ENCODE assay signal across 14 mouse cellular contexts in genomic region chr7:113059967-113060284, GRCm38 (mm10).
DNase-seq lines count a peak whose midpoint lies in the region; ATAC-seq and TF ChIP-seq lines count a peak whose summit lies in the region.
"Had no signal": no experiment of that assay in that cellular context is flagged by ENCODE, and none has a peak within 500 bp of the region (broad histone marks: within the 10 kb centered on the region; RNA-seq: fewer than 3 reads in every experiment).

No protein-coding gene starts in this region.

- H3K27me3 ChIP-seq in hindbrain, embryonic 10.5 days (ENCODE audit: insufficient read depth, poor library complexity, severe bottlenecking) = no peaks in the 10 kb centered on the region
- no peaks in the 10 kb centered on the region for H3K27me3 ChIP-seq in hindbrain, embryonic 13.5 days
- no peaks in the 10 kb centered on the region for H3K27me3 ChIP-seq in embryonic facial prominence, embryonic 15.5 days
- no peaks in the 10 kb centered on the region for H3K27me3 ChIP-seq in intestine, postnatal 0 days (replicated peaks; ENCODE audit: control insufficient read depth, insufficient read depth, low read length)
- H3K27me3 ChIP-seq: limb, embryonic 13.5 days; neural tube, embryonic 13.5 days; Patski had no signal

- no peak for ATAC-seq in hindbrain, embryonic 13.5 days (ENCODE audit: low FRiP score)
- ATAC-seq in embryonic facial prominence, embryonic 15.5 days (ENCODE audit: insufficient number of reproducible peaks, low FRiP score, low TSS enrichment, low read depth) = no peak
- peak; percentile 55; the same call in 1 of the 2 replicates for ATAC-seq in intestine, postnatal 0 days
- ATAC-seq: CD4-positive, CD25-positive, alpha-beta regulatory T cell, adult 4 months; midbrain, embryonic 16.5 days; Patski had no signal

- no peak overlapping the region for H3K4me3 ChIP-seq in hindbrain, embryonic 10.5 days
- H3K4me3 ChIP-seq in hindbrain, embryonic 13.5 days = no peak overlapping the region
- H3K4me3 ChIP-seq in embryonic facial prominence, embryonic 15.5 days (replicated peaks) = no peak overlapping the region
- H3K4me3 ChIP-seq in intestine, postnatal 0 days (ENCODE audit: low read depth, low read length) = no peak overlapping the region
- H3K4me3 ChIP-seq: limb, embryonic 13.5 days; neural tube, embryonic 13.5 days had no signal

- no peak overlapping the region for H3K4me2 ChIP-seq in hindbrain, embryonic 13.5 days
- no peak overlapping the region for H3K4me2 ChIP-seq in embryonic facial prominence, embryonic 15.5 days (replicated peaks)
- H3K4me2 ChIP-seq in intestine, postnatal 0 days (replicated peaks; ENCODE audit: low read depth) = no peak overlapping the region
- H3K4me2 ChIP-seq: neural tube, embryonic 13.5 days had no signal

- no peaks in the 10 kb centered on the region for H3K9me3 ChIP-seq in hindbrain, embryonic 10.5 days
- no peaks in the 10 kb centered on the region for H3K9me3 ChIP-seq in hindbrain, embryonic 13.5 days
- no peaks in the 10 kb centered on the region for H3K9me3 ChIP-seq in embryonic facial prominence, embryonic 15.5 days (replicated peaks)
- no peaks in the 10 kb centered on the region for H3K9me3 ChIP-seq in intestine, postnatal 0 days (ENCODE audit: control insufficient read depth)
- H3K9me3 ChIP-seq: limb, embryonic 13.5 days; neural tube, embryonic 13.5 days had no signal

- TF ChIP-seq CTCF in intestine, postnatal 0 days (IDR thresholded peaks at IDR 0.05; ENCODE audit: low read depth) = no peak

- intact Hi-C loops in left cerebral cortex, postnatal 25 days (cut with DNase I) = no loop called here
- intact Hi-C loops in left cerebral cortex, postnatal 14 days (cut with DNase I) = no loop called here

- H3K9ac ChIP-seq in hindbrain, embryonic 13.5 days = no peak overlapping the region
- no peak overlapping the region for H3K9ac ChIP-seq in embryonic facial prominence, embryonic 15.5 days
- no peak overlapping the region for H3K9ac ChIP-seq in intestine, postnatal 0 days (ENCODE audit: low read depth, low read length)
- H3K9ac ChIP-seq: forebrain, postnatal 0 days; limb, embryonic 13.5 days; neural tube, embryonic 13.5 days had no signal

- peak overlapping the region; percentile 56; the same call in 1 of the 2 replicates for H3K27ac ChIP-seq in hindbrain, embryonic 10.5 days
- H3K27ac ChIP-seq in hindbrain, embryonic 13.5 days = no peak overlapping the region
- H3K27ac ChIP-seq in embryonic facial prominence, embryonic 15.5 days (replicated peaks) = 0 out of 2 replicates have a peak overlapping the region, but pooled peaks have one; percentile 23
- no peak overlapping the region for H3K27ac ChIP-seq in intestine, postnatal 0 days (ENCODE audit: low read depth, low read length)
- H3K27ac ChIP-seq: neural tube, embryonic 13.5 days had no signal

- WGBS in hindbrain, embryonic 10.5 days = 70% methylated on average over 5 of the region's 5 CpGs
- 69% methylated on average over 5 of the region's 5 CpGs for WGBS in hindbrain, embryonic 13.5 days
- 72% methylated on average over 5 of the region's 5 CpGs for WGBS in embryonic facial prominence, embryonic 15.5 days
- WGBS in intestine, postnatal 0 days = 25% methylated on average over 5 of the region's 5 CpGs

- H3K4me1 ChIP-seq in hindbrain, embryonic 10.5 days (replicated peaks) = peaks cover 10% of the 10 kb centered on the region
- H3K4me1 ChIP-seq in hindbrain, embryonic 13.5 days (replicated peaks) = 0 out of 2 replicates have a peak, but pooled peaks cover 3% of the 10 kb centered on the region
- peaks cover 12% of the 10 kb centered on the region for H3K4me1 ChIP-seq in embryonic facial prominence, embryonic 15.5 days
- 0 out of 2 replicates have a peak, but pooled peaks cover 9% of the 10 kb centered on the region for H3K4me1 ChIP-seq in intestine, postnatal 0 days (replicated peaks; ENCODE audit: control insufficient read depth, insufficient read depth, low read length)

- DNase-seq in hindbrain, embryonic 10.5 days (ENCODE audit: low spot score) = no peak
- peak; percentile 24 for DNase-seq in adrenal gland, postnatal 10 days
- DNase-seq in left cerebral cortex, postnatal 25 days (ENCODE audit: low spot score in 2 of 2) = no peak
- no peak for DNase-seq in left cerebral cortex, postnatal 14 days (ENCODE audit: low spot score in 2 of 2)
- no peak for DNase-seq in spleen, postnatal 4 days (ENCODE audit: low spot score in 2 of 2)

- no peaks in the 10 kb centered on the region for H3K36me3 ChIP-seq in hindbrain, embryonic 10.5 days
- H3K36me3 ChIP-seq in hindbrain, embryonic 13.5 days = no peaks in the 10 kb centered on the region
- no peaks in the 10 kb centered on the region for H3K36me3 ChIP-seq in embryonic facial prominence, embryonic 15.5 days
- H3K36me3 ChIP-seq in intestine, postnatal 0 days (ENCODE audit: control insufficient read depth, insufficient read depth) = no peaks in the 10 kb centered on the region
- H3K36me3 ChIP-seq: limb, embryonic 13.5 days; neural tube, embryonic 13.5 days had no signal

Comparison
In these comparisons a context has a peak if more than half of its experiments do, and no peak if none do; other contexts are left out.
1. H3K27ac ChIP-seq: peak in hindbrain, embryonic 10.5 days (single experiment) and embryonic facial prominence, embryonic 15.5 days (single experiment); none in hindbrain, embryonic 13.5 days (single experiment) and intestine, postnatal 0 days (single experiment).